Mouse (Mus musculus): ENCODE results near the gene Sycn.
A peak's percentile ranks its signal among the peaks of the same experiment; 100 is the strongest.

Sycn gene

GRCm38 (mm10) chr7:28557708-28558107, 17.0 kb downstream of the Sycn start:
- no peak for DNase-seq (ENCODE audit: low read depth, low spot score)

DNA sequence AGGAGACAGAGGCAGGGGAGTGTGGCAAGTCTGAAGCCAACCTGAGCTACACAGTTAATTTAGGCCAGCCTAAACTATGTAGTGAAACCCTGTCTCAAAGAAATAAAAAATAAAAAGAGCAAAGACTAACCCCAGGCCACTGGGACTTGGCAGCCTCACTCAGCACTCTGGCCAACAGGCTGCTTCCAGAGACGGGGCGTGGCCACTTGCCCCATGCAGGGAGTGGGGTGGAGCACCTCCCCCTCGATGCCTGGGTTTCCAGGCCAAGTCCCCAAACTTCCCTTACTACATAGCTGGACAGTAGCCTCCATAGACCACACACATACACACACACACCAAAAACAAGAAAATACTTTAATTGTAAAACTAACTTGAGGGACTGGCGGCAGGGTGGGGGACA, 17.8 kb downstream of the Sycn start:
- peak; percentile 60 for DNase-seq (ENCODE audit: low read depth, low spot score)

- DNase-seq (ENCODE audit: low read depth, low spot score), result no peak
Measured at GRCm38 (mm10) chr7:28560856-28561255, 20.2 kb downstream of the Sycn start.

- DNase-seq (ENCODE audit: low read depth, low spot score), result no peak
Measured at GRCm38 (mm10) chr7:28561967-28562366, 21.3 kb downstream of the Sycn start.

DNA sequence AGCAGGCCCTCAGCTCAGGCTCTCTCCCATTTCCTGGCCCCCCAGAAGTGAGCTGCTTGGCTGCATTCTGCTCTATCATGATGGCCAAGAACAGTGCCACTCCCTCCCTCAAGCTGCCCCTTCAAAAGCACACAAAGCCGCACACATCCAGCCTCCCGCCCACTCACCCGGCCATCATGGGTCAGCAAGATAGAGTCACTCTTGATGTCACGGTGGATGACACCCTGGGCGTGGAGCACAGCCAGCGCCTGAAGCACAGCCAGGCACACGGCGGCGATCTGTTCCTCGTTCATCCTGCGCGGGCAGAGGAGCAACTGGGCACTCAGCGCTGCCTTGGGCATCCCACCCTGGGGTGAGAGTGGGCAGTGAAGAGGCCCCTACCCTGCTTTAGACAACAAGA, 21.7 kb downstream of the Sycn start:
- DNase-seq (ENCODE audit: low read depth, low spot score), result no peak

- DNase-seq (ENCODE audit: low read depth, low spot score), result no peak
Measured at GRCm38 (mm10) chr7:28562951-28563350, 22.3 kb downstream of the Sycn start.

GRCm38 (mm10) chr7:28565407-28565806, 24.7 kb downstream of the Sycn start:
- DNase-seq (ENCODE audit: low read depth, low spot score), result no peak

DNA sequence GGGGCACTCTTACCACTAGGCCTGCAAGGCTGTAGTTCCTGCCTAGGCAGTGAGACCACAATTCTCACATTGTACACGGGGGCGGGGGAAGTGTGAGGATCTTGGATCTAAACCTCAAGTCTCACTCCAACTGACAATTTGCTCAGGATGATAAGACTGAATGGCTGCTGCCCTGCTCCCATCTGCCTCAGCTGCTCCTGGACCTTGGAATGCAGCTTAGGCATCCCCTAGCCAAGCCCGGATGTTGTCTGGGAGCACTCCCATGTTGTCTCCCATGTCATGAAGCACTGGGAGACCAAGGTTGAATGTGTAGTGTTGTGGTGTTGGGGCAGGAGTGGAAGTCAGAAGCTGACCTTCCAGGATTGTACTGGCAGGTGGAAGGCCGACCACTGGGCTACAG, 26.9 kb downstream of the Sycn start:
- no peak for DNase-seq (ENCODE audit: low read depth, low spot score)

- DNase-seq (ENCODE audit: low read depth, low spot score), result peak; percentile 79
Measured at GRCm38 (mm10) chr7:28568253-28568652, 27.6 kb downstream of the Sycn start.

GRCm38 (mm10) chr7:28570291-28570981, 29.8 kb downstream of the Sycn start:
- no peak for DNase-seq (ENCODE audit: low read depth, low spot score)

- DNase-seq (ENCODE audit: low read depth, low spot score), result peak; percentile 57
Measured at GRCm38 (mm10) chr7:28570982-28571682, 30.4 kb downstream of the Sycn start.

DNA sequence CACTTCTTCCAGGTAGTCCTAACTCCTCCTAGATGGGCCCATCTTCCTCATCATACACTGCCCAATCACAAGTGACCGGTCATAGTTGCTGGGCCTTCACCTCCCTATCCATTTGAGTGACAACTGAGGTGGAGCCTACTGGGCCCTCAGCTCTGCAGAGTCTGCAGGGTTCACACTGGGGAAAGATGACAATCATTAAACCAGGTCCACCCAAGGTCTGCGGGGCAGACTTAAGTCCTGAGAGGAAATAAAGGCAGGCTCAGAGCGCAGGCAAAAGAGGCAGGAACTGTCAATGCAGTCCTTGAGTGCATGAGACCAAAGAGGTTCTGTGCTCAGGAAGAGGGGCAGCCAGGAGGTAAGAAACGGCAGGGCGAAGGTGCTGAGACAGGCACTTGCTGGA, 32.0 kb downstream of the Sycn start:
- no peak for DNase-seq (ENCODE audit: low read depth, low spot score)

- DNase-seq (ENCODE audit: low read depth, low spot score), result no peak
Measured at GRCm38 (mm10) chr7:28573236-28573635, 32.6 kb downstream of the Sycn start.

DNA sequence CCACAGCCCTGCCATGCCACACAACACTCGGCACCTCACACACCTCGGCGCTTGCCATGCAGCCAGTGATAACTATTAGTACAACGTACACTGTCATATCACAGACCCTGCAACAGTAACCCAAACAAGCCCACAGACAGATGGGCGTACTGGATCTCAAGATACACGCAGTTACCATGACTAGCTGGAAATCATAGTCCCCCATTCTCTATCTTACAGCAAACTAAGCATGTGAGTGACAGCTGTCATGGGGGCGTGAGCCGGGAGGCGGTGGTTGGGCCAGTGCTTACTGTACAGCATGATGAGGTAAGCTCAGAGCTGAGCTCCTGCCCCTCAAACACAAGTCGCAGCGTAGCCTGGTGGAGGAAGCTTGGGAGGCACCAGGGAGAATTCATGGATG, 34.9 kb downstream of the Sycn start:
- DNase-seq (ENCODE audit: low read depth, low spot score), result no peak

- DNase-seq (ENCODE audit: low read depth, low spot score), result no peak
Measured at GRCm38 (mm10) chr7:28576271-28576914, 35.7 kb downstream of the Sycn start.

DNA sequence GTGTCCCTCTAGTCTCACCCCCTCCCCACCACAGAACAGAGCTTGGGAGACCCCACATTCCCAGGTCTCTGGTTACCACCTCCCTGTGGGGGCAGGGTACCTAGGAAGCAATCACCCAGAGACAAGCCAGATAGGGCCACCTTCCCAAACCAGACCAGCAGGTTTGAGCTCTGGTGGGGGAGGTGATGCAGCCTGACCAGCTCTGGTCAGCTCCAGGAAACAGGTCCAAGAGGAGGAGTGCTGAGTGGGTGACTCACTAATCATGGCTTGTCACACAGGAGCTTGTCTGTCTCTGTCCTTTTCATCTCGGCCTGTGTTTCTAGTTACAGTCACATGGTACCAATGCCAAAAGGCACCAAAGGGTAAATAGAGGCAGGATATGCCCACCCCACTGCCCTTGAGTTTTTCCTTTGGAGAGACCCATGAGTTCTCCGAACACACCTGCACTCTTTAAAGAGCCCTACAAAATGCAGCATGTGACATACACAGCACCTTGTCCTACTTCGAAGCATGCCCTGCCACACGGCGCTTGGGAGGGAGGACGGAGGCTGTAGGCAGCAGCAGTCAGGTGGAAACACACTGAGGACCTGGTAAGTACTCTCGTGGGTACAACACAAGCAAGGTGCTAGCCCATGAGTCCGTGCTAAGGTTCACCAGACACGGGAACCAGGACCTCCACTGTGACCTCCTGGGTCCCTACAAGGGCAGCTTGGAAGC, 37.3 kb downstream of the Sycn start:
- DNase-seq (ENCODE audit: low read depth, low spot score), result no peak

GRCm38 (mm10) chr7:28578543-28579053, 37.9 kb downstream of the Sycn start:
- DNase-seq (ENCODE audit: low read depth, low spot score), result peak; percentile 95

GRCm38 (mm10) chr7:28579826-28580225, 39.1 kb downstream of the Sycn start:
- DNase-seq (ENCODE audit: low read depth, low spot score), result no peak

GRCm38 (mm10) chr7:28581721-28582120, 41.0 kb downstream of the Sycn start:
- DNase-seq (ENCODE audit: low read depth, low spot score), result no peak

- DNase-seq (ENCODE audit: low read depth, low spot score), result no peak
Measured at GRCm38 (mm10) chr7:28582841-28583240, 42.2 kb downstream of the Sycn start.

GRCm38 (mm10) chr7:28583570-28584344, 43.1 kb downstream of the Sycn start:
- DNase-seq (ENCODE audit: low read depth, low spot score), result no peak
